Mouse (Mus musculus) bone marrow, adult 2 months (tissue): Measurements from ENCODE around the gene Slc25a28.

ENCODE experiments used
- CTCF ChIP-seq: fragments of 200-500 bp; IDR thresholded peaks from 2 replicates; pipeline ENCODE4 v1.5.1; 2011; ENCODE audit warnings: low read length, control low read depth; ENCODE audit not compliant: control insufficient read depth, insufficient read depth
- POLR2A ChIP-seq: fragments of 200-500 bp; IDR thresholded peaks from 2 replicates; pipeline ENCODE4 v1.6.1; 2011; ENCODE audit warnings: low read depth, mild to moderate bottlenecking, control low read depth, low read length, borderline replicate concordance; ENCODE audit not compliant: control insufficient read depth

GRCm38 (mm10) chr19:43616415-43616861 is 58.2 kb downstream of the Slc25a28 start:
- no peak for TF ChIP-seq CTCF
- TF ChIP-seq POLR2A, result no peak
